Mouse (Mus musculus): ENCODE data around the gene Galntl5. TPM values are rescaled to one million over a fixed set of nuclear protein-coding genes. Genes with fewer than 3 reads are reported as not detected.
"Not testable (repeated sequence)": the region's sequence is repeated elsewhere in the genome, so short reads cannot be mapped to it uniquely, and the experiment has no call there.

Galntl5 gene
- polyA plus RNA-seq, 1 experiment from 2014 or later, result not detected

GRCm38 (mm10) chr5:25165102-25165788 lies 16.0 kb upstream of the Galntl5 start:
- Histone ChIP-seq H3K9me3 (replicated peaks) (no peaks in the 10 kb centered on the region), H3K4me2 (no peak overlapping the region), H3K4me1 (no peaks in the 10 kb centered on the region), H3K9ac (no peak overlapping the region), H3K36me3 (no peaks in the 10 kb centered on the region), H3K4me3 (no peak overlapping the region), H3K27ac (no peak overlapping the region), H3K27me3 (replicated peaks) (no peaks in the 10 kb centered on the region)
- ATAC-seq, result no peak
- WGBS (ENCODE audit: insufficient replicate concordance), result 59% methylated on average over 4 of the region's 4 CpGs

- no peak for ATAC-seq
- Histone ChIP-seq H3K4me3 (no peak overlapping the region), H3K36me3 (no peaks in the 10 kb centered on the region), H3K27me3 (replicated peaks) (no peaks in the 10 kb centered on the region), H3K9ac (no peak overlapping the region), H3K4me2 (no peak overlapping the region), H3K4me1 (no peaks in the 10 kb centered on the region), H3K9me3 (replicated peaks) (no peaks in the 10 kb centered on the region), H3K27ac (no peak overlapping the region)
- 91% methylated on average over 3 of the region's 3 CpGs for WGBS (ENCODE audit: insufficient replicate concordance)
Observed at GRCm38 (mm10) chr5:25165789-25166135, 15.5 kb upstream of the Galntl5 start.

- no peaks in the 10 kb centered on the region for H3K4me1 ChIP-seq
- WGBS (ENCODE audit: insufficient replicate concordance), result 31% methylated on average over 4 of the region's 4 CpGs
- no peak overlapping the region for H3K27ac ChIP-seq
- H3K36me3 ChIP-seq, result no peaks in the 10 kb centered on the region
- no peaks in the 10 kb centered on the region for H3K9me3 ChIP-seq (replicated peaks)
- no peak overlapping the region for H3K4me3 ChIP-seq
- no peak for ATAC-seq
- no peak overlapping the region for H3K9ac ChIP-seq
- no peak overlapping the region for H3K4me2 ChIP-seq
- H3K27me3 ChIP-seq (replicated peaks), result no peaks in the 10 kb centered on the region
Observed at GRCm38 (mm10) chr5:25166665-25167064, 14.6 kb upstream of the Galntl5 start.

GRCm38 (mm10) chr5:25177937-25178336 lies 3.3 kb upstream of the Galntl5 start:
- 72% methylated on average over 5 of the region's 5 CpGs for WGBS (ENCODE audit: insufficient replicate concordance)
- H3K4me2 ChIP-seq; ATAC-seq; H3K4me1 ChIP-seq; H3K27ac ChIP-seq; H3K36me3 ChIP-seq; H3K27me3 ChIP-seq (replicated peaks); H3K4me3 ChIP-seq; H3K9ac ChIP-seq; H3K9me3 ChIP-seq (replicated peaks): not testable (repeated sequence)

GRCm38 (mm10) chr5:25178543-25178942 lies 2.7 kb upstream of the Galntl5 start:
- H3K27me3 ChIP-seq (replicated peaks); H3K4me3 ChIP-seq; ATAC-seq; H3K36me3 ChIP-seq; H3K4me2 ChIP-seq; H3K9me3 ChIP-seq (replicated peaks); H3K4me1 ChIP-seq; H3K27ac ChIP-seq; H3K9ac ChIP-seq: not testable (repeated sequence)
- 84% methylated on average over 4 of the region's 4 CpGs for WGBS (ENCODE audit: insufficient replicate concordance)

GRCm38 (mm10) chr5:25179284-25179683 lies 2.0 kb upstream of the Galntl5 start:
- H3K9ac ChIP-seq, result no peak overlapping the region
- no peaks in the 10 kb centered on the region for H3K9me3 ChIP-seq (replicated peaks)
- H3K27me3 ChIP-seq (replicated peaks), result no peaks in the 10 kb centered on the region
- ATAC-seq, result no peak
- no peaks in the 10 kb centered on the region for H3K36me3 ChIP-seq
- H3K4me2 ChIP-seq, result no peak overlapping the region
- no peak overlapping the region for H3K4me3 ChIP-seq
- H3K4me1 ChIP-seq, result no peaks in the 10 kb centered on the region
- H3K27ac ChIP-seq, result no peak overlapping the region
- 85% methylated on average over 4 of the region's 4 CpGs for WGBS (ENCODE audit: insufficient replicate concordance)

GRCm38 (mm10) chr5:25179936-25180488 lies 1.2 kb upstream of the Galntl5 start:
- 72% methylated on average over 3 of the region's 3 CpGs for WGBS (ENCODE audit: insufficient replicate concordance)
- no peaks in the 10 kb centered on the region for H3K36me3 ChIP-seq
- H3K4me1 ChIP-seq, result no peaks in the 10 kb centered on the region
- H3K4me3 ChIP-seq, result no peak overlapping the region
- no peak overlapping the region for H3K4me2 ChIP-seq
- ATAC-seq, result no peak
- no peak overlapping the region for H3K9ac ChIP-seq
- no peaks in the 10 kb centered on the region for H3K9me3 ChIP-seq (replicated peaks)
- H3K27ac ChIP-seq, result no peak overlapping the region
- H3K27me3 ChIP-seq (replicated peaks), result no peaks in the 10 kb centered on the region

GRCm38 (mm10) chr5:25183595-25183994 lies 2.3 kb downstream of the Galntl5 start:
- Histone ChIP-seq H3K27me3 (replicated peaks) (no peaks in the 10 kb centered on the region), H3K36me3 (no peaks in the 10 kb centered on the region), H3K9ac (no peak overlapping the region), H3K27ac (no peak overlapping the region), H3K4me1 (no peaks in the 10 kb centered on the region), H3K4me3 (no peak overlapping the region), H3K4me2 (no peak overlapping the region), H3K9me3 (replicated peaks) (no peaks in the 10 kb centered on the region)
- ATAC-seq, result no peak
- WGBS (ENCODE audit: insufficient replicate concordance), result 55% methylated on average over 4 of the region's 4 CpGs

- 43% methylated on average over 2 of the region's 2 CpGs for WGBS (ENCODE audit: insufficient replicate concordance)
Observed at GRCm38 (mm10) chr5:25184594-25184993, 3.3 kb downstream of the Galntl5 start.

GRCm38 (mm10) chr5:25187727-25188126 lies 6.5 kb downstream of the Galntl5 start:
- ATAC-seq, result no peak
- Histone ChIP-seq H3K9me3 (replicated peaks) (no peaks in the 10 kb centered on the region), H3K4me3 (no peak overlapping the region), H3K36me3 (no peaks in the 10 kb centered on the region), H3K27me3 (replicated peaks) (no peaks in the 10 kb centered on the region), H3K27ac (no peak overlapping the region), H3K9ac (no peak overlapping the region), H3K4me2 (no peak overlapping the region), H3K4me1 (no peaks in the 10 kb centered on the region)

More at GRCm38 (mm10) chr5:25184594-25184993, 3.3 kb downstream of the Galntl5 start:
- no peaks in the 10 kb centered on the region for H3K27me3 ChIP-seq (replicated peaks)
- no peaks in the 10 kb centered on the region for H3K36me3 ChIP-seq
- no peak overlapping the region for H3K4me2 ChIP-seq
- no peak overlapping the region for H3K9ac ChIP-seq
- no peak for ATAC-seq
- no peak overlapping the region for H3K27ac ChIP-seq
- H3K9me3 ChIP-seq (replicated peaks), result no peaks in the 10 kb centered on the region
- H3K4me1 ChIP-seq, result no peaks in the 10 kb centered on the region
- no peak overlapping the region for H3K4me3 ChIP-seq

GRCm38 (mm10) chr5:25188802-25189201 lies 7.5 kb downstream of the Galntl5 start:
- WGBS (ENCODE audit: insufficient replicate concordance), result 60% methylated on average over 1 of the region's 1 CpGs
- no peak overlapping the region for H3K4me3 ChIP-seq
- no peaks in the 10 kb centered on the region for H3K9me3 ChIP-seq (replicated peaks)
- no peaks in the 10 kb centered on the region for H3K27me3 ChIP-seq (replicated peaks)
- H3K4me2 ChIP-seq, result no peak overlapping the region
- H3K4me1 ChIP-seq, result no peaks in the 10 kb centered on the region
- no peak overlapping the region for H3K9ac ChIP-seq
- no peaks in the 10 kb centered on the region for H3K36me3 ChIP-seq
- no peak for ATAC-seq
- H3K27ac ChIP-seq, result no peak overlapping the region

- H3K4me1 ChIP-seq, result no peaks in the 10 kb centered on the region
- ATAC-seq, result no peak
- no peak overlapping the region for H3K9ac ChIP-seq
- H3K9me3 ChIP-seq (replicated peaks), result no peaks in the 10 kb centered on the region
- 75% methylated on average over 2 of the region's 2 CpGs for WGBS (ENCODE audit: insufficient replicate concordance)
- no peaks in the 10 kb centered on the region for H3K27me3 ChIP-seq (replicated peaks)
- H3K4me3 ChIP-seq, result no peak overlapping the region
- no peak overlapping the region for H3K27ac ChIP-seq
- H3K36me3 ChIP-seq, result no peaks in the 10 kb centered on the region
- no peak overlapping the region for H3K4me2 ChIP-seq
Observed at GRCm38 (mm10) chr5:25190521-25190920, 9.3 kb downstream of the Galntl5 start.

- no peak overlapping the region for H3K4me2 ChIP-seq
- ATAC-seq, result no peak
- H3K4me1 ChIP-seq, result no peaks in the 10 kb centered on the region
- WGBS (ENCODE audit: insufficient replicate concordance), result 55% methylated on average over 1 of the region's 1 CpGs
- no peaks in the 10 kb centered on the region for H3K27me3 ChIP-seq (replicated peaks)
- H3K9ac ChIP-seq, result no peak overlapping the region
- no peak overlapping the region for H3K4me3 ChIP-seq
- no peak overlapping the region for H3K27ac ChIP-seq
- no peaks in the 10 kb centered on the region for H3K36me3 ChIP-seq
- H3K9me3 ChIP-seq (replicated peaks), result no peaks in the 10 kb centered on the region
Observed at GRCm38 (mm10) chr5:25211872-25212271, 30.6 kb downstream of the Galntl5 start.

Data from liver, embryonic 12.5 days (tissue).